Mouse (Mus musculus): ENCODE data around the gene Fam155a. TPM values are rescaled to one million over a fixed set of nuclear protein-coding genes. Genes with fewer than 3 reads are reported as not detected.

Fam155a gene
- polyA plus RNA-seq, 1 experiment from 2014 or later = 0.96 TPM

GRCm38 (mm10) chr8:9332766-9333165, 438.2 kb downstream of the Fam155a start:
- no peaks in the 10 kb centered on the region for H3K9me3 ChIP-seq (ENCODE audit: control insufficient read depth)
- no peaks in the 10 kb centered on the region for H3K27me3 ChIP-seq (replicated peaks; ENCODE audit: control insufficient read depth, insufficient read depth, low read length)
- ATAC-seq = no peak
- no peak overlapping the region for H3K9ac ChIP-seq (ENCODE audit: low read depth, low read length)
- H3K36me3 ChIP-seq (ENCODE audit: control insufficient read depth, insufficient read depth) = no peaks in the 10 kb centered on the region
- H3K4me2 ChIP-seq (replicated peaks; ENCODE audit: low read depth) = no peak overlapping the region
- H3K4me3 ChIP-seq (ENCODE audit: low read depth, low read length) = no peak overlapping the region
- TF ChIP-seq CTCF (IDR thresholded peaks at IDR 0.05; ENCODE audit: low read depth) = no peak
- no peaks in the 10 kb centered on the region for H3K4me1 ChIP-seq (replicated peaks; ENCODE audit: control insufficient read depth, insufficient read depth, low read length)
- no peak overlapping the region for H3K27ac ChIP-seq (ENCODE audit: low read depth, low read length)
- 83% methylated on average over 2 of the region's 2 CpGs for WGBS

- Histone ChIP-seq H3K27ac (ENCODE audit: low read depth, low read length) (no peak overlapping the region), H3K36me3 (ENCODE audit: control insufficient read depth, insufficient read depth) (no peaks in the 10 kb centered on the region), H3K27me3 (replicated peaks; ENCODE audit: control insufficient read depth, insufficient read depth, low read length) (no peaks in the 10 kb centered on the region), H3K4me3 (ENCODE audit: low read depth, low read length) (no peak overlapping the region), H3K4me1 (replicated peaks; ENCODE audit: control insufficient read depth, insufficient read depth, low read length) (no peaks in the 10 kb centered on the region), H3K9ac (ENCODE audit: low read depth, low read length) (no peak overlapping the region), H3K9me3 (ENCODE audit: control insufficient read depth) (no peaks in the 10 kb centered on the region), H3K4me2 (replicated peaks; ENCODE audit: low read depth) (no peak overlapping the region)
- TF ChIP-seq CTCF (IDR thresholded peaks at IDR 0.05; ENCODE audit: low read depth) = no peak
- WGBS = 26% methylated on average over 8 of the region's 8 CpGs
- no peak for ATAC-seq
Measured at GRCm38 (mm10) chr8:9309456-9309855, 461.5 kb downstream of the Fam155a start.

GRCm38 (mm10) chr8:9303526-9304135, 467.3 kb downstream of the Fam155a start:
- no peaks in the 10 kb centered on the region for H3K36me3 ChIP-seq (ENCODE audit: control insufficient read depth, insufficient read depth)
- no peak overlapping the region for H3K4me2 ChIP-seq (replicated peaks; ENCODE audit: low read depth)
- H3K27me3 ChIP-seq (replicated peaks; ENCODE audit: control insufficient read depth, insufficient read depth, low read length) = no peaks in the 10 kb centered on the region
- no peak for TF ChIP-seq CTCF (IDR thresholded peaks at IDR 0.05; ENCODE audit: low read depth)
- H3K4me3 ChIP-seq (ENCODE audit: low read depth, low read length) = no peak overlapping the region
- ATAC-seq = no peak
- no peak overlapping the region for H3K27ac ChIP-seq (ENCODE audit: low read depth, low read length)
- H3K9ac ChIP-seq (ENCODE audit: low read depth, low read length) = no peak overlapping the region
- WGBS = 74% methylated on average over 6 of the region's 6 CpGs
- no peaks in the 10 kb centered on the region for H3K9me3 ChIP-seq (ENCODE audit: control insufficient read depth)
- H3K4me1 ChIP-seq (replicated peaks; ENCODE audit: control insufficient read depth, insufficient read depth, low read length) = no peaks in the 10 kb centered on the region

- Histone ChIP-seq H3K9me3 (ENCODE audit: control insufficient read depth) (no peaks in the 10 kb centered on the region), H3K36me3 (ENCODE audit: control insufficient read depth, insufficient read depth) (no peaks in the 10 kb centered on the region), H3K27me3 (replicated peaks; ENCODE audit: control insufficient read depth, insufficient read depth, low read length) (no peaks in the 10 kb centered on the region), H3K4me2 (replicated peaks; ENCODE audit: low read depth) (no peak overlapping the region), H3K27ac (ENCODE audit: low read depth, low read length) (no peak overlapping the region), H3K9ac (ENCODE audit: low read depth, low read length) (no peak overlapping the region), H3K4me1 (replicated peaks; ENCODE audit: control insufficient read depth, insufficient read depth, low read length) (no peaks in the 10 kb centered on the region), H3K4me3 (ENCODE audit: low read depth, low read length) (no peak overlapping the region)
- no peak for ATAC-seq
- no peak for TF ChIP-seq CTCF (IDR thresholded peaks at IDR 0.05; ENCODE audit: low read depth)
- WGBS = 75% methylated on average over 2 of the region's 2 CpGs
Measured at GRCm38 (mm10) chr8:9295046-9295445, 475.9 kb downstream of the Fam155a start.

GRCm38 (mm10) chr8:9292532-9292931, 478.4 kb downstream of the Fam155a start:
- Histone ChIP-seq H3K4me3 (ENCODE audit: low read depth, low read length) (no peak overlapping the region), H3K4me1 (replicated peaks; ENCODE audit: control insufficient read depth, insufficient read depth, low read length) (no peaks in the 10 kb centered on the region), H3K4me2 (replicated peaks; ENCODE audit: low read depth) (no peak overlapping the region), H3K36me3 (ENCODE audit: control insufficient read depth, insufficient read depth) (no peaks in the 10 kb centered on the region), H3K9me3 (ENCODE audit: control insufficient read depth) (no peaks in the 10 kb centered on the region), H3K27ac (ENCODE audit: low read depth, low read length) (no peak overlapping the region), H3K9ac (ENCODE audit: low read depth, low read length) (no peak overlapping the region), H3K27me3 (replicated peaks; ENCODE audit: control insufficient read depth, insufficient read depth, low read length) (no peaks in the 10 kb centered on the region)
- TF ChIP-seq CTCF (IDR thresholded peaks at IDR 0.05; ENCODE audit: low read depth) = no peak
- 65% methylated on average over 2 of the region's 2 CpGs for WGBS
- no peak for ATAC-seq

GRCm38 (mm10) chr8:9288015-9288729, 482.8 kb downstream of the Fam155a start:
- ATAC-seq = no peak
- WGBS = 27% methylated on average over 8 of the region's 8 CpGs
- no peaks in the 10 kb centered on the region for H3K36me3 ChIP-seq (ENCODE audit: control insufficient read depth, insufficient read depth)

More at GRCm38 (mm10) chr8:9288015-9288729, 482.8 kb downstream of the Fam155a start:
- Histone ChIP-seq H3K27ac (ENCODE audit: low read depth, low read length) (no peak overlapping the region), H3K4me2 (replicated peaks; ENCODE audit: low read depth) (no peak overlapping the region), H3K9me3 (ENCODE audit: control insufficient read depth) (no peaks in the 10 kb centered on the region), H3K27me3 (replicated peaks; ENCODE audit: control insufficient read depth, insufficient read depth, low read length) (no peaks in the 10 kb centered on the region), H3K9ac (ENCODE audit: low read depth, low read length) (no peak overlapping the region), H3K4me3 (ENCODE audit: low read depth, low read length) (no peak overlapping the region), H3K4me1 (replicated peaks; ENCODE audit: control insufficient read depth, insufficient read depth, low read length) (no peaks in the 10 kb centered on the region)
- no peak for TF ChIP-seq CTCF (IDR thresholded peaks at IDR 0.05; ENCODE audit: low read depth)

All from intestine, postnatal 0 days (tissue).